Mouse (Mus musculus) limb, embryonic 11.5 days (tissue): ENCODE results near the gene Eif2b5. TPM values are rescaled to one million over a fixed set of nuclear protein-coding genes. Genes with fewer than 3 reads are reported as not detected.

Experiments used
- ATAC-seq: fragments of 200-750 bp; cut with Nextera tagmentation; 2 replicates; pipeline ENCODE4 v1.8.0; 2017; ENCODE audit warnings: low read depth; ENCODE audit not compliant: insufficient number of reproducible peaks, low FRiP score, low TSS enrichment
- DNase-seq: peaks from one replicate; pipeline ENCODE4 v3.0.0-alpha.2; 2015; ENCODE audit warnings: low spot score
- H3K27ac ChIP-seq: fragments of 300-500 bp; sonication (generic); replicated peaks from 2 replicates; pipeline ENCODE4 v1.5.1; 2014; ENCODE audit warnings: low read depth, mild to moderate bottlenecking, low read length
- H3K27me3 ChIP-seq: fragments of 300-500 bp; sonication (generic); 2 replicates; pipeline ENCODE4 v1.6.1; 2014; ENCODE audit warnings: mild to moderate bottlenecking, low read length, mixed read lengths; ENCODE audit not compliant: control insufficient read depth, insufficient read depth
- H3K36me3 ChIP-seq: fragments of 300-500 bp; sonication (generic); 2 replicates; pipeline ENCODE4 v1.6.1; 2014; ENCODE audit warnings: mild to moderate bottlenecking, low read length, moderate library complexity, mixed read lengths; ENCODE audit not compliant: control insufficient read depth, insufficient read depth
- H3K4me1 ChIP-seq: fragments of 300-500 bp; sonication (generic); 2 replicates; pipeline ENCODE4 v1.6.1; 2014; ENCODE audit warnings: low read length, mixed read lengths; ENCODE audit not compliant: control insufficient read depth, insufficient read depth
- H3K4me2 ChIP-seq: fragments of 300-500 bp; sonication (generic); 2 replicates; pipeline ENCODE4 v1.6.1; 2014; ENCODE audit warnings: low read depth, mild to moderate bottlenecking, moderate library complexity; ENCODE audit not compliant: severe bottlenecking
- H3K4me3 ChIP-seq: fragments of 300-500 bp; sonication (generic); 2 replicates; pipeline ENCODE4 v1.5.1; 2014; ENCODE audit warnings: low read depth, low read length
- H3K9ac ChIP-seq: fragments of 300-500 bp; sonication (generic); 2 replicates; pipeline ENCODE4 v1.6.1; 2014; ENCODE audit warnings: mild to moderate bottlenecking, low read length
- H3K9me3 ChIP-seq: fragments of 300-500 bp; sonication (generic); 2 replicates; pipeline ENCODE4 v1.6.1; 2016; ENCODE audit warnings: low read length; ENCODE audit not compliant: control insufficient read depth
- WGBS: fragments of 180-500 bp; shearing (Covaris S2); extraction: QIAGEN DNeasy Blood & Tissue Kit; methylation state at CpG from one replicate; pipeline ENCODE4 v1.1.7; 2014; 5-methylcytosine and 5-hydroxymethylcytosine counted together
- polyA plus RNA-seq: library from polyadenylated mRNA; unstranded; fragments of >200 nt; fragmentation: Nextera tagmentation; extraction: Ambion mirVana; gene quantifications from 2 replicates; pipeline ENCODE4 v1.2.1, GENCODE M21; 2014

Eif2b5 gene
- polyA plus RNA-seq, 1 experiment from 2014 or later, result 143 TPM

DNA sequence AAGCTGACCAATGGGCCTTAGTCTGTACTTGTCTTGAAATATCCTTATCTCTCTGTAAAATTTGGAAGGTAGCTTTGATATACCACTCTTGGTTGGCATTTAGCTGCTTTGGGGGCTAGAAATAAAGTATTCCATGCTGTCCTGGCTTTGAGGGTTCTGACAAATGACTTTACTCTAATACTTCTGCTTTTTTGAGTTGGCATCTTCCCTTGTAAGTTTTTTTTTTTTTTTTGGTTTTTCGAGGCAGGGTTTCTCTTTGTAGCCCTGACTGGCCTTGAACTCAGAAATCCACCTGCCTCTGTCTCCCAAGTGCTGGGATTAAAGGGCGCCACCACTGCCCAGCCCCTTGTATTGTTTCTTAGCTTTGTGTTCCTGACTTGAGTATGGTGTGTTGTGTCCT, 5.2 kb upstream of the Eif2b5 start:
- no peak overlapping the region for H3K27ac ChIP-seq
- DNase-seq (no peak), ATAC-seq (no peak)
- peaks cover 6% of the 10 kb centered on the region; the same call in 1 of the 2 replicates for H3K4me1 ChIP-seq
- 88% methylated on average over 2 of the region's 2 CpGs for WGBS
- no peak overlapping the region for H3K4me2 ChIP-seq
- H3K36me3 ChIP-seq, result no peaks in the 10 kb centered on the region
- H3K27me3 ChIP-seq, result peaks cover 5% of the 10 kb centered on the region; the same call in 1 of the 2 replicates
- no peaks in the 10 kb centered on the region for H3K9me3 ChIP-seq
- H3K4me3 ChIP-seq, result no peak overlapping the region
- no peak overlapping the region for H3K9ac ChIP-seq

DNA sequence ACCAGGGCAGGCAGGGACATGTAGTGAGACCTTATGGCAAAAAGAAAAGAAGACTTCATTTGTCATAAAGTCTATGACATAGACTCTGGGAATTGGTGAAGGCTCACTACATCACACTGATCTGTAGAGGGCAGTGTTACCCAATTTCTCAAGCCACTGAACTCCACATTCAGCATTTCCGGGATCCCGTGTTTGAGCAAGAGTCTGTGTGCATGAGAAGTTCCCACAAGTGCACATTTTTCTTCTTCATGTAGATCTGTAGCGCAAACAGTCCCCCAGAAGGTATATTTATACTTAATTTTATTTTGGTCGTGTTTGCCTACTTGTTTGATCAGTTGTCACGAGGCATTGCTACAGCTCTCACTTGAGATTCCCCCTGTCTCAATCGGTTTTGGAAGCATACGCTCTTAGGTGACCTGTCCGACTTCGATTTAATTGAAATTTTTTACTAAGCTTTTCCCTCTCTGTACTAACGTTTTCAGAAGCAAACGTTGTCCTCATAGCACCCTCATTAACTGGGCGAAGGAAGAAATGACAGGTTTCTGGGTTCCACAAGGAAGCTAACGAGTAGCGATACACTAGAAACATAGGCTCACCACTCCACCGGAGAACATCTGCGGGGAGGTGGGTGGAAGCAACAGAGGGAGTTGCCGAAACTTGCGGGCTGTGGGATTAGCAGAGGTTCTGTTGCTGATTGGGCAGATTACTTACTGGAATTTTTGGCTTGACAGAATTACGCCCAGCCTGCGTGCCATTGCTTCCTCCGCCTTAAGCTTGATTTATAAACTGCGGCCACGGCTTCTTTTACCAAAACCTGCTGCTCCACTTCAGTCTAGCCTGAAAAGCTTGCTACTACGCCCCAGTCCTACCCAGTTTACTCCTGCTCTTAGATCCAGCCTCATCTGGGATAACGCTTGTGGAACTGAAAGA, 1.7 kb upstream of the Eif2b5 start:
- 16% methylated on average over 25 of the region's 25 CpGs for WGBS
- ATAC-seq (peak; percentile 33; the same call in 1 of the 2 replicates), DNase-seq (peak; percentile 56)
- peaks cover 5% of the 10 kb centered on the region; the same call in 1 of the 2 replicates for H3K27me3 ChIP-seq
- no peak overlapping the region for H3K27ac ChIP-seq
- peaks cover 6% of the 10 kb centered on the region; the same call in 1 of the 2 replicates for H3K4me1 ChIP-seq
- H3K9ac ChIP-seq, result 0 out of 2 replicates have a peak overlapping the region, but pooled peaks have one; percentile 2
- H3K36me3 ChIP-seq, result peaks cover 8% of the 10 kb centered on the region
- H3K9me3 ChIP-seq, result no peaks in the 10 kb centered on the region
- H3K4me3 ChIP-seq, result peak overlapping the region; percentile 24
- peak overlapping the region; percentile 43 for H3K4me2 ChIP-seq

DNA sequence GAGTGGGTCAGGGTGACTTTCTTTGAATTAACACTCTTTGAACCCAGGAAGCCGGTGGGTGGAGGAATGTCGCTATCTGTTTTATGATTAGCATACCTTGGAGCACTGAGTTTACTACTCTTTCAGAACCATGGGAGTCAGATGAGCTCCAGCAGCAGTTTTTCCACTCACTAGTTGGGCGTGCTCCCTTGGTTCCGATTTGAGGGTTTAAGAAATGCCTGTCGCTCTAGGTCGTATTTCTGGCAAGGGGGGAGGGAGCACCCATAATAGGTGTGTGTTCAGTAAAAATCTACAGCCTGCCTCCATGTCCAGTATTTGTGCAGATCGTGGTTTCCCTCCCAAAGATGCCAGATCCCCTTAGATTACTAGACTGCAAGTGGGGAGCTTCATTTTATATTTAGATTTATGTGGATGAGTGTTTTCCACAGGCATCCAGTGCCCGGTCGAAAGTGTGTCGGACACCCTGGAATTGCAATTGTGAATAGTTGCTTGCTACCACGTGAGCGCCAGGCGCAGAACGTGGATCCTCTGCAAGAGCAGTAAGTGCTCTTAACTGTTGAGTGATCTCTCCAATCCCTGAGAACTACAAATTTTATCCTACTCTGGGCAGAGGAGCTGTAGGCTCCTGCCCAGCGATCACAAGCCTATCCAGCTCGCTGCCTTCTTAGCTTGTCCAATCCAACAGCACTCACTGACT, 489 bp upstream of the Eif2b5 start:
- peaks cover 17% of the 10 kb centered on the region for H3K36me3 ChIP-seq
- WGBS, result 9% methylated on average over 16 of the region's 16 CpGs
- H3K4me3 ChIP-seq, result peak overlapping the region; percentile 81
- no peaks in the 10 kb centered on the region for H3K9me3 ChIP-seq
- H3K4me1 ChIP-seq, result peaks cover 6% of the 10 kb centered on the region; the same call in 1 of the 2 replicates
- H3K27ac ChIP-seq, result no peak overlapping the region
- 0 out of 2 replicates have a peak, but pooled peaks have one; percentile 3 for ATAC-seq
- no peak for DNase-seq
- H3K27me3 ChIP-seq, result peaks cover 5% of the 10 kb centered on the region; the same call in 1 of the 2 replicates
- peak overlapping the region; percentile 43; the same call in 1 of the 2 replicates for H3K9ac ChIP-seq
- peak overlapping the region; percentile 80 for H3K4me2 ChIP-seq

DNA sequence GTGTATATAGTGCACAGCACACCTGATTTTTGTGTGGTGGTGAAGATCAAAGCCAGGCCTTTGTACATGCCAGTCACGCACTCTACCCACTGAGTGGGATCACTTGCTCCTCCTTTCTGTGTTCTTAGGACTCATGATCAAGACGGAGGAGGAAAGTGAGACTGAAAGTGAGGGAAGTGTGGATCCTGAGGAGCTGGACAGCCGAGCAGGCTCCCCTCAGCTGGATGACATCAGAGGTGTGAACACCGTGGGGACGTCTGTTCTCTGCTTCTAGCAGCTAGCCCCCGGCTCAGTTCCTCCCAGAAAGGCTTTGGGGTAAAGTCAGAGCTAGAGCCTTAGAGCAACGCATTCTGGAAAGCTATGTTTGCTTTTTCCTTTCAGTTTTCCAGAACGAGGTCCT, 7.4 kb downstream of the Eif2b5 start:
- no peaks in the 10 kb centered on the region for H3K9me3 ChIP-seq
- no peak for ATAC-seq
- no peaks in the 10 kb centered on the region for H3K4me1 ChIP-seq
- no peak overlapping the region for H3K9ac ChIP-seq
- H3K27me3 ChIP-seq, result no peaks in the 10 kb centered on the region
- 86% methylated on average over 8 of the region's 8 CpGs for WGBS
- no peak overlapping the region for H3K27ac ChIP-seq
- no peak overlapping the region for H3K4me2 ChIP-seq
- H3K4me3 ChIP-seq, result no peak overlapping the region
- H3K36me3 ChIP-seq, result peaks cover 62% of the 10 kb centered on the region
- no peak for DNase-seq

DNA sequence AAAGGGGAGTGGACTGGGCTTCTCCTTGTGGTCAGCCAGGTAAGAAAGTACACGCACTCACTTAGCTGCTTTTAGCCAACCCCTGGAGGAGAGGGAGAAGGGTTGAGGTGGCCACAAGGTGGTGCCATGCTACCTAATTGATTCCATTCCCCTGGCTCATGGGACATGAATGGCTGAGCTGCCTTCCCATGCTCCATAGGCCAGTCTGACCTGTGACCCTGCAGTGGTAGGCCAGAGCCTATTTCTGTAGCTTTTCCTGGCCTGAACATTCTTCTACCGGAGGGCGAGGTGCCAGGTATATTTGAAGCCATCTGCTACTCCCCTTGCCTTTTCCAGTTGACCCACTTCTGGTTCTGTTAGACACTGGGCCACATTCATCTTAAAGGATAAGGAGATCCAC, 10.7 kb downstream of the Eif2b5 start:
- Histone ChIP-seq H3K9me3 (no peaks in the 10 kb centered on the region), H3K4me3 (no peak overlapping the region), H3K4me1 (no peaks in the 10 kb centered on the region), H3K27ac (no peak overlapping the region), H3K9ac (no peak overlapping the region), H3K27me3 (no peaks in the 10 kb centered on the region), H3K36me3 (peaks cover 39% of the 10 kb centered on the region), H3K4me2 (no peak overlapping the region)
- WGBS, result 80% methylated on average over 3 of the region's 3 CpGs
- peak; percentile 48 for DNase-seq
- peak; percentile 26 for ATAC-seq

DNA sequence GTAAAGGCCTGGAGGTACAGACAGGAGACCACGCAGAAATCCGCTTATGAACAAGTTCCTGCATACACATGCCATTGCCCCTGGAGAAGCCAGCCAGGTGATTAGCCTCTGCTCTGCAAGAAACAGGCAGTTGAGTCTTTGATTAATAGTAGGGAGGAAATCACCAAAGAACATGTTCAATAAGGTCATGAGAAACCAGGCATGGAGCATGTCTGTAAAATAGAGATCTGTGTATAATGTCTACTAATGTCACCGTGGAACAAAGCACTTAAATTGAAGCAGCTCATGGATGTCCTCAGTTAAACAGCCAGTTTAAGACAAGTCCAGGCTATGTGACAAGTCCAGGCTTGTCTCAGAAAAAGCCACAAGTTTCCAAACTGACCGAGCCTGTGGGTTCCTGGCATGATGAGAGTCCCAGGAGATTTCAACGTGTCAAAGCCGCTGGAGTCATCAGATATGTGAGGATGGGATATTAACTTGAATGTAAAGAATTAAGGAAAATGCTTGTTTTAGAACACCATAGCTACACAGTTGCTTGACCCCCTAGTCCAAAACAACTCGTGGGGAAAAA, 12.7 kb downstream of the Eif2b5 start:
- no peak overlapping the region for H3K9ac ChIP-seq
- H3K27me3 ChIP-seq, result no peaks in the 10 kb centered on the region
- no peaks in the 10 kb centered on the region for H3K9me3 ChIP-seq
- peaks cover 26% of the 10 kb centered on the region for H3K36me3 ChIP-seq
- DNase-seq (no peak), ATAC-seq (no peak)
- H3K4me1 ChIP-seq, result no peaks in the 10 kb centered on the region
- WGBS, result 89% methylated on average over 7 of the region's 7 CpGs
- no peak overlapping the region for H3K27ac ChIP-seq
- no peak overlapping the region for H3K4me3 ChIP-seq
- H3K4me2 ChIP-seq, result no peak overlapping the region

DNA sequence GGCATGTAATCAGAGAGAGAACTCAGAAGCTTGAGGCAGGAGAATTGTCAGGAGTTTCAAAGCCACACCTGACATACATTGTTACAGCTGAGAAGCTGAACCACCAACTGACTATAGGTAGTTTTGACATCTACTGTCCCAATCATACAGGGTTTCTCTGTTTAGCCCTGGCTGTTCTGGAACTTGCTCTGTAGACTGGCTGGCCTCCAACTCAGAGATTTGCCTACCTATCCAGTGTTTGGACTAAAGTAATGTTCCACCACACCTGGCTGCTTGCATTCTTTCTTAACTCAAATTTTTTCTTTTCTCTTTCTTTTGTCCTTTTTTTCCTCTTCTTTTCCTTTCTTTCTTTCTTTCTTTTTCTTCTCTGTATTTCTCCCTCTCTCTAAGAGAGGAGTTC, 17.4 kb downstream of the Eif2b5 start:
- peak overlapping the region; percentile 96 for H3K4me3 ChIP-seq
- H3K36me3 ChIP-seq, result peaks cover 3% of the 10 kb centered on the region
- no peaks in the 10 kb centered on the region for H3K9me3 ChIP-seq
- no peaks in the 10 kb centered on the region for H3K27me3 ChIP-seq
- no peak overlapping the region for H3K27ac ChIP-seq
- peak overlapping the region; percentile 95 for H3K4me2 ChIP-seq
- no peak for ATAC-seq
- H3K9ac ChIP-seq, result peak overlapping the region; percentile 98
- no peak for DNase-seq
- no peaks in the 10 kb centered on the region for H3K4me1 ChIP-seq

DNA sequence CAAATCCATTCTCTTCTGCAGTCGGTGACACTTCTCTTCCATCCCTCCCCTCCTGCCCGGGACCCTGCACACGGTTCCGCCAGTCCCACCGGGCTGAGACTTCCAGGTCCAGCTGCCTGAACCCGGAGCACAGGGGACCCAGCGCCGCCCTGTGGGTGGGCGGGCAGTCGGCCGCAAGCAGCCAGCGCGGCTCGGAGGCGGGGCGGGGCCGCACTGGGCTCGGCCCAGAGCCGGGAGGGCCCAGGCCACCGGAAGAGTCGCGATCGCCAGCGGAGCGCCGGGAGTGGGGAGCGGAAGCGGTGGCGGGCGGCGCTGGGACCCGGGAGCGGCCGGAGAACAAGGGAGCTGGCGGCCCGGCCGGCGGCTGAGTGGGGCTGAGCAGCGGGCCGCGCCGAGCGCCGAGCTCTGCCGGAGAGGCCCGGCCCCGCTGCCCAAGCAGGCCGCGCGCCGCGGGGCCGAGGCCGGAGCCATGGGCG, 18.1 kb downstream of the Eif2b5 start, which contains the start of gene Dvl3:
Dvl3 (plus strand) TSS at position 257 of the 476 bp plus-strand sequence.
- no peaks in the 10 kb centered on the region for H3K4me1 ChIP-seq
- peaks cover 3% of the 10 kb centered on the region for H3K36me3 ChIP-seq
- H3K4me2 ChIP-seq, result peak within 1 kb of the TSS; percentile 95
- H3K27me3 ChIP-seq, result no peaks in the 10 kb centered on the region
- DNase-seq (peak; percentile 94), ATAC-seq (peak; percentile 94)
- WGBS, result under 1% methylated on average over 30 of the region's 55 CpGs
- no peaks in the 10 kb centered on the region for H3K9me3 ChIP-seq
- peak within 1 kb of the TSS; percentile 96 for H3K4me3 ChIP-seq
- peak within 1 kb of the TSS; percentile 98 for H3K9ac ChIP-seq
- peak within 1 kb of the TSS; percentile 81 for H3K27ac ChIP-seq
